Mouse (Mus musculus): Measurements from ENCODE around the gene Pcsk2.
A peak's percentile ranks its signal among the peaks of the same experiment; 100 is the strongest.

Gene Pcsk2

GRCm38 (mm10) chr2:143545758-143546246 lies at the start of gene Pcsk2:
Gene Pcsk2, plus strand, starts transcription at chr2:143546156.
- peak; percentile 17 for DNase-seq

GRCm38 (mm10) chr2:143500845-143501244 lies 45.1 kb upstream of the Pcsk2 start:
- no peak for DNase-seq

- no peak for DNase-seq
Measured at GRCm38 (mm10) chr2:143501760-143502159, 44.2 kb upstream of the Pcsk2 start.

- DNase-seq: no peak
Measured at GRCm38 (mm10) chr2:143502203-143502602, 43.8 kb upstream of the Pcsk2 start.

GRCm38 (mm10) chr2:143536485-143536884 lies 9.5 kb upstream of the Pcsk2 start:
- peak; percentile 47 for DNase-seq

- DNase-seq: no peak
Measured at GRCm38 (mm10) chr2:143545299-143545751, 631 bp upstream of the Pcsk2 start.

- DNase-seq: peak; percentile 3
Measured at GRCm38 (mm10) chr2:143546412-143547211, 656 bp downstream of the Pcsk2 start.

- DNase-seq: no peak
Measured at GRCm38 (mm10) chr2:143547251-143548090, 1.5 kb downstream of the Pcsk2 start.

- no peak for DNase-seq
Measured at GRCm38 (mm10) chr2:143560384-143560783, 14.4 kb downstream of the Pcsk2 start.

- DNase-seq: no peak
Measured at GRCm38 (mm10) chr2:143565062-143565461, 19.1 kb downstream of the Pcsk2 start.

GRCm38 (mm10) chr2:143565961-143566360 lies 20.0 kb downstream of the Pcsk2 start:
- no peak for DNase-seq

GRCm38 (mm10) chr2:143585341-143585740 lies 39.4 kb downstream of the Pcsk2 start:
- no peak for DNase-seq

GRCm38 (mm10) chr2:143590398-143590797 lies 44.4 kb downstream of the Pcsk2 start:
- DNase-seq: no peak

- no peak for DNase-seq
Measured at GRCm38 (mm10) chr2:143603071-143603470, 57.1 kb downstream of the Pcsk2 start.

GRCm38 (mm10) chr2:143603871-143604512 lies 58.0 kb downstream of the Pcsk2 start:
- DNase-seq: no peak

- DNase-seq: no peak
Measured at GRCm38 (mm10) chr2:143610355-143611331, 64.7 kb downstream of the Pcsk2 start.

- no peak for DNase-seq
Measured at GRCm38 (mm10) chr2:143613466-143613865, 67.5 kb downstream of the Pcsk2 start.

GRCm38 (mm10) chr2:143614775-143615174 lies 68.8 kb downstream of the Pcsk2 start:
- DNase-seq: no peak

GRCm38 (mm10) chr2:143620916-143621315 lies 75.0 kb downstream of the Pcsk2 start:
- DNase-seq: no peak

GRCm38 (mm10) chr2:143623916-143624315 lies 78.0 kb downstream of the Pcsk2 start:
- DNase-seq: no peak

- DNase-seq: no peak
Measured at GRCm38 (mm10) chr2:143643305-143643704, 97.3 kb downstream of the Pcsk2 start.

GRCm38 (mm10) chr2:143644374-143644773 lies 98.4 kb downstream of the Pcsk2 start:
- no peak for DNase-seq
